Mouse (Mus musculus): Measurements from ENCODE around the gene Barhl2. TPM values are rescaled to one million over a fixed set of nuclear protein-coding genes. Genes with fewer than 3 reads are reported as not detected.

The Barhl2 gene
- not detected in 2 replicates for polyA plus RNA-seq (2015; fragmentation: Nextera tagmentation; extraction: Ambion mirVana)

- no peaks in the 10 kb centered on the region for H3K9me3 ChIP-seq
- peak within 1 kb of the TSS; percentile 15; the same call in 1 of the 2 replicates for H3K9ac ChIP-seq
- ATAC-seq (ENCODE audit: extremely low read depth, insufficient number of reproducible peaks, low FRiP score, low TSS enrichment): no peak
These were observed at the start of gene Barhl2 for GRCm38 (mm10) chr5:106457986-106458476. Gene Barhl2 (minus strand): TSS chr5:106458166.

GRCm38 (mm10) chr5:106506061-106506460 is 48.1 kb upstream of the Barhl2 start:
- Histone ChIP-seq H3K9ac (no peak overlapping the region), H3K4me1 (no peaks in the 10 kb centered on the region), H3K36me3 (no peaks in the 10 kb centered on the region), H3K4me3 (no peak overlapping the region), H3K27me3 (replicated peaks) (peaks cover 4% of the 10 kb centered on the region; the same call in 1 of the 2 replicates), H3K9me3 (no peaks in the 10 kb centered on the region), H3K4me2 (no peak overlapping the region), H3K27ac (replicated peaks) (no peak overlapping the region)
- no peak for ATAC-seq (ENCODE audit: extremely low read depth, insufficient number of reproducible peaks, low FRiP score, low TSS enrichment)
- 78% methylated on average over 5 of the region's 5 CpGs for WGBS

More at GRCm38 (mm10) chr5:106457986-106458476, at the start of gene Barhl2:
- peaks cover 32% of the 10 kb centered on the region for H3K4me1 ChIP-seq
- H3K27ac ChIP-seq (replicated peaks): no peak within 1 kb of the TSS
- no peaks in the 10 kb centered on the region for H3K36me3 ChIP-seq
- peak within 1 kb of the TSS; percentile 88 for H3K4me2 ChIP-seq
- under 1% methylated on average over 51 of the region's 57 CpGs for WGBS
- peak within 1 kb of the TSS; percentile 59 for H3K4me3 ChIP-seq
- H3K27me3 ChIP-seq (replicated peaks): peaks cover 97% of the 10 kb centered on the region

- no peaks in the 10 kb centered on the region for H3K4me1 ChIP-seq
- H3K4me2 ChIP-seq: no peak overlapping the region
- no peaks in the 10 kb centered on the region for H3K27me3 ChIP-seq (replicated peaks)
- no peaks in the 10 kb centered on the region for H3K36me3 ChIP-seq
- 56% methylated on average over 12 of the region's 12 CpGs for WGBS
- no peak for ATAC-seq (ENCODE audit: extremely low read depth, insufficient number of reproducible peaks, low FRiP score, low TSS enrichment)
- no peak overlapping the region for H3K27ac ChIP-seq (replicated peaks)
- no peak overlapping the region for H3K4me3 ChIP-seq
- H3K9ac ChIP-seq: no peak overlapping the region
- H3K9me3 ChIP-seq: no peaks in the 10 kb centered on the region
These were observed 44.9 kb upstream of the Barhl2 start for GRCm38 (mm10) chr5:106502684-106503545.

DNA sequence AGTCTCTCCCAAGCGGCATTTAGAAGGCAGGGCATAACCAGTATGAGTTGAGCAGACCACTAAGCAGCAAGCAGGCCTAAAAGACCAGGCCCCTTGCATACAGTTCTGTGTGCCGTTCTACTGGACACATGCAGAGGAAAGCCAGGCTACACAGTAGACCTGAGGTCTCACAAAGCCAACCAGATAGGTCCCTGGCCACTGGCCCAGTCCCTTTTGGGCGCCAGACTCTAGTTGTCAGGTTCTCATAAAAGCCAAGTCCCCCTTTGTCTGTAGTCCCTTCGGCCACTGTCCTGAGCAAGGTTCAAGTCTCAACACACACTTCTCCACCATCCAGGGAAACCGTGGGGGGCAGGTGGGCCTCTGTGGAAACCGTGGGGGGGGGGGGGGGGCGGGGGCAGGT is 44.3 kb upstream of the Barhl2 start:
- no peak overlapping the region for H3K4me2 ChIP-seq
- 60% methylated on average over 7 of the region's 7 CpGs for WGBS
- H3K27me3 ChIP-seq (replicated peaks): no peaks in the 10 kb centered on the region

DNA sequence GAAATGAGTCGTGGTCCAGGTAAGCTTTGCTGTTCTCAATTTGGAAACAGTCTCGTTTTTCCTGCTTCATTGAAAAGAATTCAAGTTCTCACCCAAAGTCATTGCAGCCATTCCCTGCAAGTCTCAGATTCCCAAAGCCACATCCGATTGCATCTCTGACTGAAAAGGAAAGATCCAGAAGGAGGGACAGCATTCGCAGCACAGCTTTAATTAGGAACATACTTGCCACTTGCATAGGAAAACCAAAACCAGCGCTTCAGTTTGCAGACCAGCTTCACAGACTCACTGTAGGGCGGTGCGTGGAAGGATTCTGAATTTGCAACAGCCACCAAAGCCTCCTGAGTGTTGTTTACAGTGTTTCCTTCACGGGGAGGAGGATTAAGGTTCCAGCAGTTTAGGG is 33.8 kb upstream of the Barhl2 start:
- WGBS: 54% methylated on average over 8 of the region's 8 CpGs

More for the DNA sequence above, 44.3 kb upstream of the Barhl2 start:
- H3K4me3 ChIP-seq: no peak overlapping the region
- no peak overlapping the region for H3K9ac ChIP-seq
- no peak overlapping the region for H3K27ac ChIP-seq (replicated peaks)
- H3K36me3 ChIP-seq: no peaks in the 10 kb centered on the region
- no peak for ATAC-seq (ENCODE audit: extremely low read depth, insufficient number of reproducible peaks, low FRiP score, low TSS enrichment)
- no peaks in the 10 kb centered on the region for H3K9me3 ChIP-seq
- H3K4me1 ChIP-seq: no peaks in the 10 kb centered on the region

GRCm38 (mm10) chr5:106472105-106472500 is 14.1 kb upstream of the Barhl2 start:
- Histone ChIP-seq H3K9ac (no peak overlapping the region), H3K27me3 (replicated peaks) (peaks cover 94% of the 10 kb centered on the region), H3K36me3 (no peaks in the 10 kb centered on the region), H3K9me3 (no peaks in the 10 kb centered on the region), H3K27ac (replicated peaks) (no peak overlapping the region), H3K4me1 (peaks cover 15% of the 10 kb centered on the region), H3K4me2 (no peak overlapping the region), H3K4me3 (no peak overlapping the region)
- WGBS: 16% methylated on average over 10 of the region's 10 CpGs
- ATAC-seq (ENCODE audit: extremely low read depth, insufficient number of reproducible peaks, low FRiP score, low TSS enrichment): no peak

More for the DNA sequence above, 33.8 kb upstream of the Barhl2 start:
- Histone ChIP-seq H3K4me3 (no peak overlapping the region), H3K27me3 (replicated peaks) (peaks cover 3% of the 10 kb centered on the region), H3K36me3 (no peaks in the 10 kb centered on the region), H3K9ac (no peak overlapping the region), H3K4me1 (no peaks in the 10 kb centered on the region), H3K9me3 (no peaks in the 10 kb centered on the region), H3K4me2 (no peak overlapping the region), H3K27ac (replicated peaks) (no peak overlapping the region)
- no peak for ATAC-seq (ENCODE audit: extremely low read depth, insufficient number of reproducible peaks, low FRiP score, low TSS enrichment)

DNA sequence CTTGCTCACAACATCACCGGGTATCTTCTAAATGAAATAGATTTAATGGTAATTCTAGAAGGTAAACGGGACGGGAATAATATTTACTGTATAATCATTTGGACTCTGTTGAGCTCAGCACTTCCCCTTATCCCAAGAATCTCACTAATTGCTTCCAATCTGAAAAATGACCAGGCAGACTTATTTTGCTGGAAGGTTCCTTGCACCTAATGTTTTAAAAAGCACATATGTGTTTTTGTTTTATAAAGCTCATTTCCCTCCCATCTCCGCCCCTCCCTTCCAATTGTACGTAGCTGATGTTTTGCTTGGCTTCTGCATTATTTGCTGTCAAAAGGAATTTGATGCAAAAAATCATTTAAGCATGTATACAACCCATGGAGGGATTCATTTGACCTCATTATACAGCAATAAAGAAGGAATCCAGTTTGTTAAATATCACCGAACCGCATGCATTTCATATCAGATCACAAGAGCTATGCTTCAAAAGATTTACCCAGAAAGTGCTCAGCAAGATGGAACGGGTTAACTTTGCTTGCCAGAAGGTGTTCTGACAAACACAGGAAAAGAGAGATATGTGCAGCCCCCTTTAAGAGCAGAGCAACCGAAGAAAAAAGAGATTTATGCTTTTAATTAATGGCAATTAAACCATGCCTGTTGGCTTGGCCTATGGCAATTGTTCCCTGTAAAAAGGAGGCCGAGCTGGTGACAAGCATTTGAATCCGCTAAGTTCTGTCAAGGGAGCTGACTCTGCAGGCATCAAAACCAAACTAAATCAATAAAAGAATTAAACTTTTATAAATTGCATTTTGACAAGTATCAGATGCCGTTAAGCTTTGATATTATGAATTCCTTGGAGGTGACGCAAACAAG is 13.5 kb upstream of the Barhl2 start:
- ATAC-seq (ENCODE audit: extremely low read depth, insufficient number of reproducible peaks, low FRiP score, low TSS enrichment): no peak
- H3K4me1 ChIP-seq: peaks cover 15% of the 10 kb centered on the region
- peaks cover 96% of the 10 kb centered on the region for H3K27me3 ChIP-seq (replicated peaks)
- H3K9me3 ChIP-seq: no peaks in the 10 kb centered on the region
- no peaks in the 10 kb centered on the region for H3K36me3 ChIP-seq
- no peak overlapping the region for H3K4me3 ChIP-seq
- no peak overlapping the region for H3K9ac ChIP-seq
- H3K4me2 ChIP-seq: no peak overlapping the region
- WGBS: 21% methylated on average over 13 of the region's 13 CpGs
- H3K27ac ChIP-seq (replicated peaks): no peak overlapping the region

DNA sequence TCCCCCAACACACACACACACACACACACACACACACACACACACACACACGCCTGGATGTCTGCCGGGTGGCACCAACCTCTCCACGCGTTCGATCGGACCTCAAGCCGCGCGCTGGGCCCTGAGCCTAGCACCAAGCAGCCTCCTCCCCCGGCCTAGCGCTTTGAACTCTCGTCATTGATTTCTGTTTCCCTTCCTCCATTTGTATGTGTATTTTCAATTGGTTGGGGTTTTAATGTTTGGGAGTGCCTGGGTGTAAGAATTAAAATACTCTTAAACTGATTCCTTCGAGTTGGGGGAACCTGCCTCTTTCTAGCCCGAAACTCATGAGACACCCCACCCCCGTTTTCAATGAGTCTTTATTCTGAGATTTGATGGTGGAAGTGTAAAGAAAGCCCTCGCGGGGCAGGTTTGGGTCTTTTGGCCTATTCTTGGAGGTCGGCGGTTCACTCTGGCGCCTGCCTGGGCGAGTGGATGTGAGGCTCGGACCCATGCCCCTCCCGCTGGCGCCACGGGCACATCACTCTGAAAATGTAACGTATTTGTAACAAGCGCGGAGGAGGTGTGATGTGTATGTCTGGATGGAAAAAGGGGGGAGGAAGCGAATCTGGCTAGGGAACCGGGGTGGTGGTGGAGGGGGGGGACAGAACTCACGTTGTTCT is 7.3 kb upstream of the Barhl2 start:
- no peaks in the 10 kb centered on the region for H3K9me3 ChIP-seq
- ATAC-seq (ENCODE audit: extremely low read depth, insufficient number of reproducible peaks, low FRiP score, low TSS enrichment): no peak
- WGBS: 2% methylated on average over 31 of the region's 31 CpGs

GRCm38 (mm10) chr5:106464336-106465128 is 6.6 kb upstream of the Barhl2 start:
- WGBS: 2% methylated on average over 24 of the region's 24 CpGs
- H3K9me3 ChIP-seq: no peaks in the 10 kb centered on the region
- no peak overlapping the region for H3K27ac ChIP-seq (replicated peaks)
- peaks cover 15% of the 10 kb centered on the region for H3K4me1 ChIP-seq
- H3K36me3 ChIP-seq: no peaks in the 10 kb centered on the region
- no peak overlapping the region for H3K4me2 ChIP-seq
- no peak for ATAC-seq (ENCODE audit: extremely low read depth, insufficient number of reproducible peaks, low FRiP score, low TSS enrichment)
- no peak overlapping the region for H3K4me3 ChIP-seq
- peaks cover 100% of the 10 kb centered on the region for H3K27me3 ChIP-seq (replicated peaks)
- no peak overlapping the region for H3K9ac ChIP-seq

More for the DNA sequence above, 7.3 kb upstream of the Barhl2 start:
- Histone ChIP-seq H3K9ac (no peak overlapping the region), H3K4me1 (peaks cover 22% of the 10 kb centered on the region), H3K27me3 (replicated peaks) (peaks cover 100% of the 10 kb centered on the region), H3K36me3 (no peaks in the 10 kb centered on the region), H3K4me3 (no peak overlapping the region), H3K27ac (replicated peaks) (no peak overlapping the region), H3K4me2 (no peak overlapping the region)

- Histone ChIP-seq H3K27me3 (replicated peaks) (peaks cover 100% of the 10 kb centered on the region), H3K4me1 (peaks cover 21% of the 10 kb centered on the region), H3K9ac (no peak overlapping the region), H3K4me3 (no peak overlapping the region), H3K4me2 (no peak overlapping the region), H3K36me3 (no peaks in the 10 kb centered on the region), H3K9me3 (no peaks in the 10 kb centered on the region), H3K27ac (replicated peaks) (no peak overlapping the region)
- no peak for ATAC-seq (ENCODE audit: extremely low read depth, insufficient number of reproducible peaks, low FRiP score, low TSS enrichment)
- WGBS: under 1% methylated on average over 25 of the region's 25 CpGs
These were observed 5.8 kb upstream of the Barhl2 start for GRCm38 (mm10) chr5:106463661-106464191.

Measured in heart, embryonic 13.5 days (tissue).